Mouse (Mus musculus): ENCODE measurements around the gene Auh.

DNA sequence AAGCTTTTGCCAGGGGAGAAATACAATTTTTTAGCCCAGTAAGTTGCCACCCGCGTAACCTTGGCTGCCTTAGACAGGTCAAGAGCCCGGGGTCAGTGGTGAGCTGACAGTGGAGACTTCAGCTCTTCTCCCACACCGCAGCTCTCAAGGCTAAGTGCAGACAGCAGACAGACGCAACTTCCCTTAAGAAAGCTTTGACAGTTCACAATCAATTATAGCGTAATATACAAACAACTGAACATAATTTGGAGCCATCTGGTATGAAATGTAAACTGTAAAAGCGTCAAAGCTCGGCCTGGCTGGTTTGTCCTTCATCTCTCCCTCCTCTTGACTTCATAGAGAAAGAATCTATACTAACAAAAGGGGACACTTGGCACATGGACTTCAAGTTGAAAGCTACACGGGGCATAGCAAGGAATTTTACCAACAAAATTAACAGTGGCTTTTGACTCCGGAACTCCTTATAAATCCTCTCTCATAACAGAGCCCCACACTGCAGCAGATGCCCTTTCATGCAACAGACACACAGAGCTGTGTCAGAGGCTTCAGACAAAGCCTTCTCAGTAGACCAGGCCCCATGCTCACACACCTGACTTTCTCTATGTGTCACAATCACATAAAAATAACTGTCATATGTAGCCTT is 85.8 kb downstream of the Auh start:
- TF ChIP-seq POLR2A (IDR thresholded peaks at IDR 0.05; ENCODE audit: low read depth, low read length) (no peak), CTCF (IDR thresholded peaks at IDR 0.05; ENCODE audit: extremely low read depth, insufficient read length, insufficient replicate concordance, low read depth, low read length) (no peak)

Data from small intestine, adult 2 months (tissue).